Mouse (Mus musculus): Measurements from ENCODE around the gene Gm10300.

Gene Gm10300

DNA sequence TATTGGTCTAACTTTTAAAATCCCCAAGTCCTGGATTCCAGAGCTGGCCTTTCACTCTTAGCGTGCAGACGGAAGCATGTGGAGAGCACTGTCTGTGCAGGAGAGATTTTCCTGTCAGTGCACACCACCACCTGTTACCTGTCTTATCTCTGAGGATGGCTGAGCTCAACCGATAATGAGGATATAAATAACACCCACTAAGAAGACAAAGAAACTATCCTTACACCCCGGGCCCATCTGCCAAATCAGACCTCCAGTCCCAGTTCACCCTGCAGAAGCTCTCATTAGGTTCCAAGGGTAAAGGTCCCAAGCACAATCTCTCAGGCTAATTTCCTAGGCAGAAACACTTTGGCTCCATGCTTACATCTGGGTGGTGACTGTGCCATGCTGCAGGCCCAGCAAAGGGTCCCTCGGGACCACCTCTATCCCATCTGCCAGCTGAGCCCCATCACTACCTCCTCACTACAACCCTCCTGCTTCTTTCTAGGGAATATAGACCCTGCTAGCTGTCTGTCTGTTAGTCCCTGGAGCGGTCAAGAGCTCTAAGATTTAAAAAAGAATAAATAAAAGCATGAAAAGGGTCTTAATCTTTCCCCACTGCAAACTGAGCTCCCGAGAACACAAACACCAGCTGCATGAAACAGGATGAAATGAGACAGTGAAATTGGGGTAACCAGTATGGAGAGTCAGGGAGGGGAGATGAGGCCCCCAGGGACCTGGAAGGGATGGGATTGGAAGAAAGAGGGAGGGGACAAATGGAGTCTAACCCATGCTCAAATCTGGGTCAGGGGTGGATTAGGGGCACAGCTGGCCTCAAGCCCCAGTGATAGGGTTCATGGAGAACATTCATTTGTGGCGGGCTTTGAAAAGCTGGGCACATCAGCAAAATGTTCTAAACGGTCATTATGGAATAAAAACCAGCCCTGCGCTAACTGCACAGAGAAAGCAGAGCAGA is 22.9 kb upstream of the Gm10300 start:
- no peak for DNase-seq

DNA sequence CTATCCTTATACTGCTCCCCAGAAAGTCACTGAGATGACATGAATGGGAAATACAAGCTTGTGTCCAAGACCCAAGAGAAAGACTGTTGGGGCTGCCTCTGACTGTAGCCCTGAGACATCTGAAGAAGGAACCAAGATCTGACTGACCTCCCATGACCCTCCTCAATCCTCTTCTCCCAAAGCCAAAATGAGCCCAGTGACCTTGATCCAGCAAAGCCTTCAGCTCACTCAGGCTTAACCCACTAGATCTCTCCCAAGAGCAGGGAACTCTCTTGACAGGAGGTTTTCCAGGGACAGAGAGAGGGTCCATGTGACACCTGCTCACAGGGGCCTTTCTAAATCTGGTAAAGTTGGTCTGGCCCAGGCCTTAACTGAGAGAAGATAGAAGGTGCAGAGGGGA is 17.2 kb upstream of the Gm10300 start:
- no peak for DNase-seq

DNA sequence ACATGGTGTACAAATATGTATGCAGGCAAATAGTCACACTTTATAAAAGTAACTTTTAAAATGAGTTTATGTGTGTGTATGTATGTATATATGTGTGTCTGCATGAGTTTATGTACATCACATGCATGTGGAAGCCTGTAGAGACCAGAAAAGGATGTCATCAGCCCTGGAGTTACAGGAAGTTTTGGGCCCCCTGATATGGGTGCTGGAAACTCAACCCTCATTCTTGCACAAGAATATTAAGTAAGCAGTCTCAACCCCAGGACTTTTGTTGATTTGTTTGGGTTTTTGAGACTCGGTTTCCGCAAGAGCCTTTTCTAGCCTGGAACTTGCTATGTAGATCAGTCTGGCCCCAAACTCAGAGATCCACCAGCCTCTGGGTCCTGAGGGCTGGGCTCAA is 15.0 kb upstream of the Gm10300 start:
- no peak for DNase-seq

DNA sequence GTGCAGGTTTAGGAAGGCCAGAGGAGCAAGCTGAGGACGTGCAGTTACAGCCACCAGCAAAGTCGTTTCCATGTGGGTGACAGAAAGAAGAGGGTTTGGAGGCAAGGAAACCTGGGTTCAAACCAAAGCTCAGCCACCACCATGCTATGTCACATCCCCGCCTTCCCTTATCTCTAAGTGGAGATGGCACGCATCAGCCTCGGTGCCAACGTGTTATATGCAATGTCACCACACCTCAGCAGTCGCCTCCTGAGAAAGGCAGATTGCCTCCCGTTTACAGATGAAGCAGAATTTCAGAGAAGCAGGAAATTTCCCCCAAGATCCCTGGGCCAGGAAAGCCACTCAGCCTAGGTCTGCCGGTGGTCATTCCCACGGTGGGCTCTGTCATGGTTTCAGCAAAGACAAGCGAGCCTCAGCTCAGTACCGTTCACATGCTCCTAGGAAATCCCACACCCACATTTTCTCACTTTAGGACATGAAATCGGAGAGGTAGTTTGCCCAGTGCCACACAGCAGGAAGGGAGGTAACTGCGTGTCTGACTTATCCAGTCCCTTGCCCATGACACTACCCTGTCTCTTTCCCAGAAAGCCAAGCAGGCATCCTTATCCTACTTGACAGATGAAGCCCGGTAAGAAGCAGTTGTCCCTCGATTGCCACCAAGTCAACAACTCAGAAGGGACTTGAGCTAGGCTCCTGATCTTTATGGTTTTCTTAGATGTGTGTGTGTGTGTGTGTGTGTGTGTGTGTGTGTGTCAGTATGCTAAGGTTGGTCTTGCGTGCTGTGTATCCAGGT is 14.3 kb upstream of the Gm10300 start:
- no peak for DNase-seq

GRCm38 (mm10) chr4:132062289-132062688 is 12.2 kb upstream of the Gm10300 start:
- peak; percentile 48 for DNase-seq

DNA sequence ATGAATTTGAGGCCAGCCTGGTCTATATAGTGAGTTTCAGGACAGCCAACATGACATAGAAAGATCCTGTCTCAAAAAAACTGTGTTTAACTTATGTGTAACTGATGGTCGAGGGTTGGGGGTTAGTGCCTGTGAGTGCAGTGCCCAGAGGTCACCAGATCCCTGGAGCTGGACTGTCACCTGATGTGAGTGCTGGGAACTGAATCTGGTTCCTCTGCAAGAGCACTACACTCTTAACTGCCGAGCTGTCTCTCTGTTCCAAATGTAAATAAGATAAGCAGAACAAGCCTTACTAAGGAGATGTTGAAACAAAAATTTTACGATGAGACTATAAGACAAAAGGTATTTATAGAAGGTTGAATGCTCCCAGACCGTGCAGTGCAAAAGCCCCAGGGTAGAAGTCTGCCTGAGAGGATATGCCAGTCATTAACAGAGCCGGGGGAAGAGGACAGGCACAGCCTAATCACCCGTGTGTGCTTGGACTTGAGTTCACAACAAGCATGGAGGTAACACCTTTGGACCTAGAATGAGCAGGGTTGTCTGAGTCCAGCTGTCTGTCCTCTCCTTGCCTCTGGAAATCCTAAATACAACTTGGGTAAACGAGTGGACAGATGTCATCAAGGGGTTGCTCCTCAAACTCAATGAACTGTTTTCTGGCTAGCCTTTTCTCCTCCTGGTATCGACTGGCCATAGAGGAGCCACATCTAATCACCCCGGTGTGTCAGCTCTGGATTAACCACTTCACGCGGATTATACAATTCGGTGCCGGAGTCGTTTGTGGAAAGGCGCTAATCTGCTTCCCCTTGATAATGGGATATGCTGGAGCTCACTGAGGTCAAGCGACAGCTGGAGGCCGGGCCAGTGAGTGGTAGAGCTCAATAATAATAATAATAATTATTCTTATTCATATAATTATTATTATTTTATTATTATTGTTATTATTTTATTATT is 11.3 kb upstream of the Gm10300 start:
- peak; percentile 83 for DNase-seq

- DNase-seq, result no peak
Observed at GRCm38 (mm10) chr4:132064550-132064949, 9.9 kb upstream of the Gm10300 start.

GRCm38 (mm10) chr4:132065578-132065977 is 8.9 kb upstream of the Gm10300 start:
- DNase-seq, result no peak

DNA sequence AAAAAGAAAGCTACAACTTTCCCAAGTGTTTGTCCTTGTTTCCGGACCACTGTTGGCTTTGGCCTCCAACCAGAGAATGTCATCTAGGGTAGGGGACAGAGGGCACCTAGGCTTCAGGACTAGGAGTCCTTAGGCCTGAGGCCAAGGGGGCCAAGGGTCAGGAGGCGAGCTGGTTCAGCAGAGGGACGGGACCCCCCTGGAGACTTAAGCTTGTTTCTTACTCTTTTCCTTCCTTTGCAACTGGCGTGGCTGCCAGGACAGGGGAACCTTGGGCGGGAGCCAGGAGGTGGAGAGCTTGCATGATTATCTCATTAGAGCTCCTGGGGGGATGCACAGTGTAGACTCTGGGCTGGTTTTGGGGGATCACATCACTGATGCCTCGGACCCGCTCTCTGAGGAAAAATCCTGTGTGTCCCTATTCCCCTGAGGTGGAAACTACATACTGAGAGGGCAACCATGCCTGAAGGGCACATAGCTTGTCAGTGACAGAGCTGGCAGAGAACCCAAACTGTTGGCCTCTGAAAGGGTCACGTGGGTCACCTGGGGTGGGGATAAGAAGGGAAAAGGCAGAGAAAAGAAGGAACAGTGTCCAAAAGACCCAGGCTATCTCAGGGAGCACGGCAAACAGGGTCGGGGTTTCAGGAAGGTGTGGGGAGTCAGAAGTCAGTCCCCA is 8.3 kb upstream of the Gm10300 start:
- peak; percentile 95 for DNase-seq

GRCm38 (mm10) chr4:132067112-132067937 is 7.2 kb upstream of the Gm10300 start:
- no peak for DNase-seq

GRCm38 (mm10) chr4:132067938-132068235 is 6.6 kb upstream of the Gm10300 start:
- DNase-seq, result no peak

DNA sequence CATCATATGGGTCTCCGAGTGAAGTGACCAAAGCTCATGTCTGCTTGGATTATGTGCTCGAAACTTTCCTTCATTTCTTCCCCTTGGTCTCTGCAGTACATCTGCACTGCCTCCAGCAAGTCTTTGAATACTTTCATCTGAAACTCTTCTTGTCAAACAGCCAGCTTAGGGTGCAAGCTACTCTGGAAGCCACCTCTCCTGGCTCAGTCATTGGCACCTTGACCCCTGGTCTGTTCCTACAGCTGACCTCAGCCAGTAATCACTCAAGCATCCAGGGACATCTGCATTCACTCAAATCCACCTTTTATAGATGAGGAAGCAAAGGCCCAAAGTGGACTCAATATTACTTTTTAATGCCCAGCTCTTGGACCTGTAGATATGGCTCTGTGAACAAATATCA is 2.8 kb upstream of the Gm10300 start:
- peak; percentile 69 for DNase-seq

GRCm38 (mm10) chr4:132072156-132072555 is 2.3 kb upstream of the Gm10300 start:
- DNase-seq, result peak; percentile 55

DNA sequence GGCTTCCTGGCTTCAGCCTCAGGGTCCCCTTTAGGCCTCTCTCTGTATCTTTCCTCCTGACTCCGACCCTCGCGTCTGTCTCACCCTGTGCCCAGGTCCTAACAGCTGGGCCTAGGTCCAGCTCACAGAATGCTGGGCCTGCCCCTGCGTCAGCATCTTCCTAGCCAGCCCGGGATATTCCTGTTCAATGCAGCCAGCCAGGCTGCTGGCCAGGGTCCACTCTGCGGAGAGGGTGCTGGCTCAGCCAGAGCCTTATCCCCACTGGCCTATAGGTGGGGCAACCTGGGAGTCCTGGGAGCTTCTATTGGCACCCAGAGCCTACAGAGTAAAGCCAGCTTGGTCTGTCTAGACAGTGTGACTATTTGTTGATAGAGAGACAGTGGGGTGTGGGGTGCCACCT is 1.6 kb upstream of the Gm10300 start:
- DNase-seq, result peak; percentile 91

GRCm38 (mm10) chr4:132074933-132075769 is 654 bp downstream of the Gm10300 start, which contains the start of gene Epb41:
Epb41 (minus strand) TSS chr4:132075321.
- DNase-seq, result peak; percentile 100

GRCm38 (mm10) chr4:132075796-132076195 is 1.3 kb downstream of the Gm10300 start:
- no peak for DNase-seq

DNA sequence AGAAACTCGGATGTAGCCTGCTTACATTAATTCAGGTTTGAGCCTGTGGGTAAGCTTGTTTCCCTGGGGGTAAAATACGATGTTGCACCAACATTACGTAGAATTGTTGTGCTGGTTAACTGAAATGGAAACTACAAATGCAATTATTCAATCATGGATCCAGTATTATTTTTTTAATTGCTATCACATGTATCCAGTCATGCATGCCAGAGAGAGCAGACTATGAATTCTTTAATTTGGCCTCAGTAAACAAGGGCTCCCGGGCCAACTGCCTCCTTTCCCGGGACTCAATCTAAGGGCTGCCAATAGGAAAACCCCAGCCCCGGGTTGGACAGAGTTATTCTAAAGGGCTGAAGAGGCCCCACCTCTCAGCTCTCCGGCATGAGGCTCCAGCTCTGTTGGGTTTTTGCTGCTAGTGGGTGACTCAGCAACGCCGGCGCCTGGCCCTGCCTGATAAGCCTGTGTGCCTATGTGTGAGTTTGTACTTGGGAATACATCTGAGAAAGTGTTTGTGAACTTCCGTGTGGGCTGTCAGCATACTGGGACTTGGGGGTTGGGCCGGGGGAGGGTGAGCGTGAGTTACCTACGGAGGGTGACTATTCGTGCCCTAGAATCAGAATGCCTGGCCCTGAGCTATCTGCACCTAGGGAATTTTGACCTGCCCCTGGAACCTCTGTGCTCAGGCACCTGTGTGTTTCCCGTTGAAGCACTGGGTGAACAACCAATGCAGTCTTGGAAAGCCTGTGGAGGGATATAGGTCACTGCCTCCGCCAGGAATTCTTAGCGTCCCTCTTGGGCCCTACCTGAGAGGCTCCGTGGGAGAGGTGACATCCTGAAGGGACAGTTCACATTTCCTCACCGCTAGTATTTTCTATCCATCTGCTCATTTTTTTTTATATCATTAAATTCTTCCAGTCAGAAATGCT is 2.2 kb downstream of the Gm10300 start:
- peak; percentile 75 for DNase-seq

GRCm38 (mm10) chr4:132077445-132077844 is 2.9 kb downstream of the Gm10300 start:
- DNase-seq, result no peak

GRCm38 (mm10) chr4:132078296-132078714 is 3.8 kb downstream of the Gm10300 start:
- no peak for DNase-seq

All from kidney, adult 11 months (tissue).